Mouse (Mus musculus) ES-CJ7 (cell line): ENCODE data around the gene Cmtm4.
A peak's percentile ranks its signal among the peaks of the same experiment; 100 is the strongest.
"Not testable (repeated sequence)": the region's sequence is repeated elsewhere in the genome, so short reads cannot be mapped to it uniquely, and the experiment has no call there.

Experiments
- DNase-seq: peaks from one replicate; pipeline ENCODE4 v3.0.0; 2011; ENCODE audit warnings: low read depth, low spot score

Gene Cmtm4

DNA sequence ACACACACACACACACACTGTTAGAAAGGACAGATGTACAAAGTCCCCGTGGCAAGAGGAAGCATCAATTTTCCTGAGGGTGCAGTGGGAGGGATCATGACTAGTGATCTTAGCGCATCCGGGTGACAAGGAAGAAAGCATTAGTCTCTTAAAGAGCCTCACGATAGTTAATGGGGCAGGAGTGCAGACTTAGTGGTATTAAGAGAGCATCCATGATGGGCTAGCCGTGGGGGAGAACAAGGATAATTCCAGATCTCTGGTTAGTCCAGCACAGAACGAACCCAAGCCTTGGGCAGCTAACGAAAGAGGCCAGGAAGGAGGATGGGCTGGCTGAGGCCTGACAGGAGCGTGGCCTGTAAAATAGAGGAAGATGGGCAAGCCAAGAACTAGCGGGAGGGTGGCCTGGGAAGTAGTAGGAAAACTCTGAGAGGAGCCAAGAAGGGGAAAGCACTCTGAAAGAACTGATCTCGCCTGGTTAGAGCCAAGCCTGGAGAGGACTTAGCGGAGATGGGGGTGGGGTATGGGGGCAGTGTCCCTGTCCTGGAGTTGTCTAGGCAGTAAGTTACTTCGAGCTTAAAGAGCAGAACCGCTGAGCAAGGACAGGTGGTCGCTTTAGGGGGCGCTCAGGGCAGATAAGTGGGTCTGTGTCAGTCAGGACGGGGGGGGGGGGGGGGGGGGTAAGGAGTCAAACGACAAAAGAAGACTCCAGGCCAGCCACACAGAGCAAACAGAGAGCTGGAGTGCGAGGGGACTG is 56.2 kb downstream of the Cmtm4 start, which contains the start of gene Cmtm3:
Gene Cmtm3 (plus strand): TSS at position 182 of the 754 bp plus-strand sequence.
- peak; percentile 33 for DNase-seq

DNA sequence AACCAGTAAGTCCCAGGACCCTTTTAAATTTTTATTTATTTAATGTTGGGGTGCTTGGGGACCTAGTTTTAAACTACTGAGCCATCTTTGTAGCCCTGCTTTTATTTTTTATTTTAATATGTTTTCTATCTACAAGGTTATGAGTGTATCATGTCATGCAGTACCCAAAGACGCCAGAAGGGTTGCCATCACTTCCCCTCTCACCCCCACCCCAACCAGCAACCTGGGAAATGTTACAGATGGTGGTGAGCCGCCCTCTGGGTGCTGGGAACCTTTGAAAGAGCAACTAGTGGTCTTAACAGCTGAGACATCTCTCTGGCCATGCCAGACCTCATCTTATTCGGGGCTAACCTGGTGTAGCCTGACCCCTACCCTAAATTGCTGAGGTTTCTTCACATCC is 57.7 kb downstream of the Cmtm4 start:
- DNase-seq: no peak

DNA sequence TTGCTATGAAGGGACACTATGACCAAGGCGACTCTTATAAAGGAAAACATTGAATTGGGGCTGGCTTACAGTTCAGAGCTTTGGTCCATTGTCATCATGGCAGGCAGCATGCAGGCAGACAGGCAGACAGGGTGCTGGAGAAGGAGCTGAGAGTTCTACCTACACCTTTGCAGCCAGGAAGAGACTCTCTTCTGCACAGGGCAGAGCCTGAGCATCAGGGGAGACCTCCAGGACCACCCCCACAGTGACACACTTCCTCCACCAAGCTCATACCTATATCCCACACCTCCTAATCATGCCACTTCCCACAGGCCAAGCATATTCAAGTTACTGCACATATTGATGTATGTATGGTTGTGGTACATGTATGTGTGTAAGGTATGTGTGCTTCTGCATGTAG is 58.8 kb downstream of the Cmtm4 start:
- DNase-seq: no peak

DNA sequence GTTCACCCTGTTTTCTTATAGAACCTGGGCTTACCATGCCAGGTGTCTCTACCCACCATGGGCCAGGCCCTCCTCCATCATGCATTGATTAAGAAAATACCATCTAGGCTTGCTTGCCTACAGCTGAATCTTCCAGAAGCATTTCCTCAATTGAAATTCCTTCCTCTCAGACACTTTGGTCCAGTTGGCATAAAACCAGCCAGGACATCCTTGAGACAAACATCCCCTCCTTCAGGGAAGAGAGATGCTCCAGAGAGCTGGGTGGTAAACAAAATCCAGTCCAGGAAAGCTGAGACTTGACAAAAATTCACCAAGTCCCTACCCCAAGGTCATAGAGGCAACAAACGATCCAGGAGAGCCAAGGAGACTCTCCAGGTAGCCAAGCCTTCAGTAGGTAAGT is 61.4 kb downstream of the Cmtm4 start:
- no peak for DNase-seq

DNA sequence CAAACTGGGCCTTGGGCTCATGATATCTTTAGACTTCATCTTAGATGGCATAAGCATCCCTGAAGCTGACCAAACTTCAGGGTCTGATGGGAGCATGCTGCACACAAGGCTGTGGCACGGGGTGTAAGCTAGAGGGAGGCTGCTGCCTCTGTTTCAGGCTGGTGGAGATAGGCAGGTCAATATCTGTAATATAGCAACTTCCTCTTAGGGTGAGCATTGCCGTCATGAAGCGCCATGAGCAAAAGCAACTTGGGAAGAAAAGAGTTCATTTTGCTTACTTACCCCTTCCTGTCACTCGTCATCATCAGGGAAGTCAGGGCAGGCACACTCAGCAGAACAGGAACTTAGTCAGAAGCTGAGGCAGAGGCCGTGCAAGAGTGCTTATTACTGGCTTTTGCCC is 61.8 kb downstream of the Cmtm4 start:
- no peak for DNase-seq

DNA sequence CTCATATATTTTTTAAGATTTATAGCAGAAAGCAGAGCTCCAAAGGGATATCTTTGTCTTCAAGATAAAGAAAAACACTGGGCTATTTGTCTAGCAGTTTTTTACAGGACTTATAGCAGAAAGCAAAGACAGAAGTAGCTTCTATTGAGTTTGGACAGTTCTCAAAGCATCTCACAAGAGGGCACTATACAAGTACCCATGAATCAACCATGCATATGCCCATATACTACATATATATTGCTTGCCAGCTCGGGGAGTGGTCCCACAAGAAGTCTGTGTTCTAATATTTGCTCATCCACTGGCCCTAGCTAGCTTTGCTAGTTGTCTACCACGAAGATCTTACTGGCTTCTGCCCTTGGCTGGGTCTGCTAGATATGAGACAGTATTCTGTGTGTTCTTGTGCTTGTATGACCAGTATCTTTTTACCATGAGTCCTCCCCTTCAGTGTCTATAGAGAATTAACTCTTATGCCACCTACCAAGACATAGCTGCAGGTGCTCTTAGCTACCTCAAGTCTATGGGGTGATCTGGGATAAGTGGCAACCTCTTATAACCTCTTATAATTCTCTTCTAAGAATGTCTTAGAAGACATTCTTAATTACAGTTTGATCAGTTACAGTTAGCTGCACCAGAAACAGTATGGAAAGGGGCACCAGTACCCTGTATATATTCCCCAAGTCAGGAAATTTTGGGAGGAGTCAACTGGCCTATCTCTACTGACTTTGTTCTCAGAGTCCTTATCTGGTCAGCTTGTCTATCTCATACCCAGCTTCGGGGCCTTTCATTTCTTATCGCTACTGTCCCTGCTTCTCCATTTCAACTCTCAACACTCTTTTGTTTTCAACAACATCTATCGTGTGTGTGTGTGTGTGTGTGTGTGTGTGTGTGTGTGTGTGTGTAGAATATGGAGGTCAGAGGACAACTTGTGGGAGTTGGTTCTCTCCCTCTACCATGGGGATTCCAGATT is 62.7 kb downstream of the Cmtm4 start:
- DNase-seq: no peak

DNA sequence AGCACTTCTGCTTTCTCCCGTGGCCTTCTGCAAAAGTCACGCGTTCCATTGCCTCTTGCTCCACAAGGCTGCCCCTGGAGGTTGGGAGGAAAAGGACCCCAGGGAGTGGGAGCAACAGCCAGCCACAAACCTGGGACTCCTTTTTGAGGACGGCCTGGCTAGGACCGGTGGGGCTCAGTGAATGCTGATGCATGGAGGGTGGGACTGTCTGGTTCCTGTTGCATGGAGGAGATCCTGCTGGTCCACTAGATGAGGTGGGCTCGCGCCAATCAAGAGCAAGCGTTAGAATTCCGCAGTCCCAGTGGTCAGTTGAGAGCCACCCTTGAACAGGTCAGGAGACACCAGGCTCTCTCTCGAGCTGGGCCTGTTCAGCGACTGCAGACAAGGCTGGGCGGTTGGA is 73.7 kb downstream of the Cmtm4 start, which contains the start of gene Cmtm2b:
Gene Cmtm2b (plus strand): TSS at position 301 of the 400 bp plus-strand sequence.
- not testable (repeated sequence) for DNase-seq

DNA sequence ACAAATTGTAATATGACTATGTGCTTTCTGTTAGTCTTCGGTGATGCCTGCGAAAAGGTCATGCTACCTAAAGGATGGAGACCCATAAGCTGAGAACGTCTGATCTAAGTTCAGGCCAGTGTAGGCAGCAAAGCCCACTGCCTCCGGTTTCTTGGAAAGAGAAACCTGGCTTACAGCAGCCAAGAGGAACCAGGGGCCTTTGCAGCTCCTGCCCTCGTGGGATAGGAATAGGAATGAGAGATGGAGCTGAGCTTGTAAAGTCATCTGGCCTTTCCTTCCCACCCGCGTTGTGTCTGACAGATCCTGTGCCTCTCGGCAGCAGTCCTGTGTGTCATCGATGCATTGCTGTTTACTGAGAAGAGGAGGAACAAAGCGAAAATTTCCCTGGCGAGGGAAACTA is 74.3 kb downstream of the Cmtm4 start, which contains the start of gene Gm11020:
Gene Gm11020 (plus strand): TSS at position 301 of the 400 bp plus-strand sequence.
- not testable (repeated sequence) for DNase-seq

DNA sequence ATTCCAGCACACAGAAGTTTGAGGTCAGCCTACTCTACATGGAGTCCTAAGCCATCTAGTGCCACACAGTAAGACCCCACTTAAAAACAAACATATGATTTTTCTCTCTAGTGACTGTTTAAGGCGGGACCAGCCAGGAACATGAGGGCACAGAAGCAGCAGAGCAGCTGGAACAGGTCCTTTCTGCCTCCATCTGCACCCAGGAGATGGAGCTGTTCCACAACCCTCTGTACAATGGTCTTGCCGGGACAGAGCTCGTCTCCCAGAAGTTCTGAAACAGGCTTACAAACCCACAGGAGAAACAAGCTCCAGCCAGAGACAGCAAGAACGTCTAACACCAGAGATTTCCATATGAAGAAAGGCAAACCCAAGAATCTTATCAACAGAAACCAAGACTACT is 82.3 kb downstream of the Cmtm4 start:
- no peak for DNase-seq

DNA sequence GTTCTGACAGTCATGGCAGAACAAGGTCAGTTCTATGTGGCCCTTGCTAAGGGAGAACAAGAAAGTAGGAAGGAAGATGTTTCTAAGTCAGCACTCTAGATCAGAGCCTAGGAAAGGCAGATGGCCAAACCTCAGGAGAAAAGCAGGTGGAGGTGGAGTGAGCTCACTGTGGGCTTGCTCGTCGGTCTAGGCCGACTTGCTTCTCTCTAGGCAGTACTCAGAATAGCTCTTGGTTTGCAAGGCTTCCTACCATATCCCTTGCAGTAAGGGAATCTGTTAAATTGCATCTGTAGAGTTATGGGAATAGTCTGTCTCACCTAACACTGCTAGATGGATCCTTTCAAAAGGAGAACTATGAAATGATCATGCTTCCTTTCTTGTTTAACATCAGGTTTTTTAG is 83.6 kb downstream of the Cmtm4 start:
- not testable (repeated sequence) for DNase-seq

DNA sequence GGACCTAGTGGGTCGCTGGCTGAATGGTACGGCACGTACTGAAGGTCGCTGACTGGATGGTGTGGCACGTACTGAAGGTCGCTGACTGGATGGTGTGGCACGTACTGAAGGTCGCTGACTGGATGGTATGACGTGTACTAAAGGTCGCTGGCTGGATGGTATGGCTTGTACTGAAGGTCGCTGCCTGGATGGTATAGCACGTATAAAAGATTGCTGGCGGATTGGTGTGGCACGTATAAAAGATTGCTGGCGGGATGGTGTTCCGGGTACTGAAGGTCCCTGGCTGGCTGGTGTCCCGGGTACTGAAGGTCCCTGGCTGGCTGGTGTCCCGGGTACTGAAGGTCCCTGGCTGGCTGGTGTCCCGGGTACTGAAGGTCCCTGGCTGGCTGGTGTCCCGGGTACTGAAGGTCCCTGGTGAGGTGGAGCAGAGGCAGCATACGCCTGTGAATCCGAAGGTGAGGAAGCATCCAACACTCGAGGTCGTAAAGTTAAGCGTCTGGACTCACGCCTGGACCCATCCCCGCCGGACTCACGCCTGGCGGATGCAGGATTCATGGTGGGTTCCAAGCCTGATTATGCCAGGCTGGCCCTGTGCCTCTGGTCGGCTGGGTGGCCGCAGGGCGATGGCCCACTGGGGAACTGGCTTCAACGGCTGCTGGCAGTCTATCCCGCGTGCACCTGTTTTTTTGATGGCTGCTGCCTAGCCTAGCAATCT is 86.0 kb downstream of the Cmtm4 start, which contains the start of the genes Gm45711 and Cmtm1:
Gene Gm45711 (minus strand): TSS at position 641 of the 715 bp plus-strand sequence.
Gene Cmtm1 (minus strand): TSS at position 705 of the 715 bp plus-strand sequence.
- peak; percentile 27 for DNase-seq

DNA sequence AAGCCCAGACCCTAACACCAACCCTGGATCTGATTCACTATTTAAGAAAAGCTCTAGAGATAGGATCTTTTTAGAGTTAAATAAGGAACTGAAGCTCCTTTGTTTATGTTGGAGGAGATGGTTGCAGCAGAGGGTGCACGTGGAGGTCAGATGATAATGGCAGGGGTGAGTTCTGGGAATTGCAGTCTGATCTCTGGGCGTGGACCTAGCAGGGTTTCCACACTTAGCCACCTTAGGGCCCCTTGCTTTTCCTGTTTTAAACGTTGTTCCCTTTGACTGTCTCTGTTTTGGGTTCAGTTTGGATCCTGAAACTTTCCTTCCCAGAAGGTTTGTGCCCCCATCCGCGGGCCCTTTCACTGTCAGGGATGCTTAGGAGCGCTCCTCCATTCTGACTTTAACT is 87.3 kb downstream of the Cmtm4 start:
- peak; percentile 28 for DNase-seq

DNA sequence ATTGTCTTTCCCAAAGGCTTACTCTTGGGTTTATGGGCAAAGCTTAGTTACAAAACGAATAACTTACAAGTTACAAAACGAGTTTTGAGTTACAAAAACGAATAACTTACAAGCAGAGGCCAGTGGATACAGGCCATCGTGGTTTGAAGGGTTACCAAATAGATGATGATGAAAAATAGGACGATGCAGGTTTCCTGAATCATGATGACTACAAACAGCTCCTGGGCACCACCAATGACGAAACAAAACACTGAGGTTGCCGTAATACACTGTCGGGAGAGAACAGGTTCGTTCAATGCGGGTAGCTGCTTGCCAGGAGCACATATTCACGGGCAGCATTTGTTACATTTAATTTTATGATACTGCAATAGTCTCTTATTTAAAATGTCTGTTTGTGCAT is 90.6 kb downstream of the Cmtm4 start:
- no peak for DNase-seq

DNA sequence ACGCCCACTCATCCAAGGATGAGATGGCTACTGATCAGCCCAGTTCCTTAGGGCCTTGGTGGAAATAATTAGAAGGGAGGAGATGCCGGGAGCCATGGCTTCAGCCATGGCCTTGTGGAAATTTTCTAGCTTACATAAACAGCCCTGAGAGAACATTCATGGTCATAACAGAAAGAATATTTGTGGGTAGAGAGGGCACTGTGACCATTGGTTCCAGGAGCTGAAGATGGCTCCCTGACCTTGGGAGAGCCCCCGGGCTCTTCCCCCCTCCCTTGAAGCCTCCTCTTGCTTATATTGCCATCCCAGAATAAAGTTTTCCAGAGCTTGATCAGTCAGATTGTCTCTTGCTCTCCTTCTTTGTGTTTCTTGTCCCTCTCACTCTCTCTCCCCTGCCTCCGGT is 93.1 kb downstream of the Cmtm4 start:
- not testable (repeated sequence) for DNase-seq

DNA sequence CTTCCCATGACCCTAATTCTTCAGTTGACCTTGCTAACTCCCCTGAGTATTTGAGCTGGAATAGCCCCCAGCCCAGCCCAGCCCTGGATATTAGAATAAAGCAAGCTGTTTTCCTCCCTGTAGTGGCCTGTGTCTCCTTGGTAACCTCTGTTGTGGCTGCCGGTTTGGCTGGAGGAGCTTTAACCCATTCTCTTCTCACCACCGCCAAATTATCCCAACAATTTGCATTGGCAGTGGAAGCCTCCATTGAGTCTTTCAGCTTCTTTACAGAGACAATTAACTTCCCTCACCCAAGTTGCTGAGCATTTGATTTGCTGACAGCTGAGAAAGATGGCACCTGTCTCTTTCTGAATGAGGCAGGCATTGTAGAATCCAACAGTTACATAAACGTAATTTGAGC is 94.0 kb downstream of the Cmtm4 start:
- DNase-seq: not testable (repeated sequence)
